Mouse (Mus musculus): ENCODE data around the gene Noct.

Noct gene

DNA sequence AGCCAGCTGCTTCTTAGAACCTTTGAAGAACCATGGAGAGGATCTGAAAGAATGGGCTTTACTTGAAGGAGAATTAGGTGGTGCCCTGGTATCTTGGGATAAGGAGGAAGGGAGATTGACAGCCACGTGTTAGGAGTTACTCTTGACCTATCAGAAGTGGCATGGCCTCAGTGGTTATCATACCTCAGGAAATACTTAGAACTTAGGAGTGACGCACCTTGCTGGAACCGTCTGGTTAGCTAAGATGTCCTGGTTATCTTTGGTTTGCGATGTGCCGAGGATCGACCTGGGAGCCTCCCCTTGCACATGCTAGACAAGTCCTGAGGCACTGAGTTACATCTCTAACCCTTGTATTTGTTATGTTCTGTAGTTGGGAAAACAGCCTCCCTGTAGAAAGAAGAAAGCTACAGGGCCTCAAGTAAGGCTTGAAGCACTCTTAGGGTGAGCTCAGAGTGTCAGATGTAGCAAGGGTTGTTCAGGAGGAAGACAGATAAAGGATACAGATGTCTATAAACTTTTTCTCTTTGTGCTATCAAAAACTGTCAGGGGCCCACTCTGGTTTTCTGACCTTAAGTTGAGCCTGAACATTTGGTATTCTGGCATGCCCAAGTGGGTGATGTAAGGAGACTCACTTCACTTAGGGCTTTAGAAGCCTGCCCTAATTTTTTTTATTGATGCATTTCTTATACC, 6.0 kb downstream of the Noct start:
- in situ Hi-C loops (cut with MboI, MseI): loop anchor here (5.0 kb wide), 1 partner anchor 137 kb away; no protein-coding TSS in a partner anchor

DNA sequence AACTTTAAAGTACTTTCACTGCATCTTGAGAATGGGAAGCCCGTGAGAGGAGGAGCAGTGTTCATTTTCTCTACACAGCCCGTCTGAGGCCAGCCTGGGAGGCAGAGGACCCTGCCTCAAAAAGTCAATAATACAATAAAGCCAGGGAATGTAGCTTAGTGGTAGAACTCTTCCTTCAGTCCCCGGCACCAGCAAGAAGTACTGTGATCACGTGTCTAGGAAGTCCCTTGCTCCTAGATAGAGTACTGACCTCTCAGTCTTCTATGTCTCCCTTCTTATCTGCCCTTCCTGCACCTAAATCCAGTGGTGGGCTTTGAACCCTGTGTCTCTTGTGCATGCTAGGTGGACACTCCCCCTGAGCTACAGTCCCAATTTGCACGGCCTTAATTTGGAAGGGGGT, 6.6 kb downstream of the Noct start:
- in situ Hi-C loops (cut with MboI, MseI): loop anchor here (5.0 kb wide), 1 partner anchor 136 kb away; no protein-coding TSS in a partner anchor

DNA sequence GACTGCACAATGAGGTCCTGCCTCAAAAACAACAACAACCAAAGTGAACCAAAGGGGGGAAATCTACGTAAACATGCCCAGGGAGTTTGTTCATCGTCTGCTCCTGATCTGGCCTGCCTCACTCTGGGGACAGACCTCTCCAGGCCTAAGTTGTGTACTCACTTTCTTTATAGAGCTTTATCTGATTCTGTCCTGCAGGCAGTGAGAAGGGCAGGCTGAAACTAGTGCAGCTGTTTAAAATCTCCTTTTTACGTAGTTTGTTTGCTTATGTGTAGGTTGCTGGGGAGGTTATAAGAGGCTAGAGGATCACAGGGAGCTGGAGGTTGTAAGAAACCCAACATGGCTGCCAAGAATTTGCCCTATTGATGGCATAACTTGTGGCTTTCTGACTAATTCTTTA, 7.3 kb downstream of the Noct start:
- in situ Hi-C loops (cut with MboI, MseI): loop anchor here (5.0 kb wide), 1 partner anchor 136 kb away; no protein-coding TSS in a partner anchor

DNA sequence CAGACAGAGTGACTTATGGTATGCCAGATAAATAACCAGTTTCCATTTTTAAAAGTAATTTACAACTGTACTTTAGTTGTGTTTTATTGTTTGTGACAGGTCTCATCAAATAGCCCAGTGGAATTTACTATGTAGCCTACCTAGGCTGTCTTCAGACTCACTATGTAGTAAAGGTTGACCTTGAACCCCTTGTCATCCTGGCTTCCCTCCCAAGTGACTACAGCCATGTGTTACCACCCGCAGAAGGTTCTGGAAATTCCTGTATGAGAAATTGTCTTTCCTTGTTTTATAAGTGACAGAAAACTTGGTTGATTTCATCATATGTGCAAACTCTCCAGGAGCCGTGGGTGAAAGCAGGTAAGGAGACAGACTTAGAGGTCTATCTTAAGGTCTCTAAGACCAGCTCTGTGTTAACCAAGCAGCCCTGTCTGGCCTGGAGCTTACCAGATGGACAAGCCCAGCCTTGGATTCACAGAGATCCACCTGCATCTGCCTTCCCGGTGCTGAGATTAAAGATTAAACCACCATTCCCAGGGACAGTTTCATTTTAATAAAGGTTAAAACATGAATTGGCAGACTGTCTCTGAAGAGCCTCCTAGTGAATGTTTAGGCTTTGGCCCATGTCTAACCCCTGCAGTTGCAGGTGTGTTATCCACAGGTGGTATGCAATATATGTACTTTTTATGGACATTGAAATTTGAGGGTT, 8.1 kb downstream of the Noct start:
- in situ Hi-C loops (cut with MboI, MseI): loop anchor here (5.0 kb wide), 1 partner anchor 135 kb away; no protein-coding TSS in a partner anchor

DNA sequence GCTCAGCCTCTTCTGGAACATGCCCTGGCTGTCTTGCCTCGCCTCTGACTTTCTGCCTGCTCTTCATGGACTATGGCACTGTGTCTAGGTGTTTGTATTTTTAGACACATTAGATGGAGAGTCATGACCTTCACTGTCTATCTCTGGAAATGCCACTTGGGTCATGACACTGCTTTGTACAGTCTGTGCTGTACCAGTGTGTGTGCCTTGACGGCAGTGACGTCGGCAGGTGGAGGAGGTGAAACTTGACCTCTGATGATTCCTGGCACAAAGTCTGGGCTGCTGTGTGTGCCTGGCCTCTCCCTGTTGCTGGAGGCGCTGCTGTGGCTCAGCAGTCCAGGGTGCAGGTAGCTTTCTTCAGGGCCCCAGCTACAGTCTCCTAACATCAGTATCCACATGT, 9.2 kb downstream of the Noct start:
- in situ Hi-C loops (cut with MboI, MseI): loop anchor here (5.0 kb wide), 1 partner anchor 134 kb away; no protein-coding TSS in a partner anchor

DNA sequence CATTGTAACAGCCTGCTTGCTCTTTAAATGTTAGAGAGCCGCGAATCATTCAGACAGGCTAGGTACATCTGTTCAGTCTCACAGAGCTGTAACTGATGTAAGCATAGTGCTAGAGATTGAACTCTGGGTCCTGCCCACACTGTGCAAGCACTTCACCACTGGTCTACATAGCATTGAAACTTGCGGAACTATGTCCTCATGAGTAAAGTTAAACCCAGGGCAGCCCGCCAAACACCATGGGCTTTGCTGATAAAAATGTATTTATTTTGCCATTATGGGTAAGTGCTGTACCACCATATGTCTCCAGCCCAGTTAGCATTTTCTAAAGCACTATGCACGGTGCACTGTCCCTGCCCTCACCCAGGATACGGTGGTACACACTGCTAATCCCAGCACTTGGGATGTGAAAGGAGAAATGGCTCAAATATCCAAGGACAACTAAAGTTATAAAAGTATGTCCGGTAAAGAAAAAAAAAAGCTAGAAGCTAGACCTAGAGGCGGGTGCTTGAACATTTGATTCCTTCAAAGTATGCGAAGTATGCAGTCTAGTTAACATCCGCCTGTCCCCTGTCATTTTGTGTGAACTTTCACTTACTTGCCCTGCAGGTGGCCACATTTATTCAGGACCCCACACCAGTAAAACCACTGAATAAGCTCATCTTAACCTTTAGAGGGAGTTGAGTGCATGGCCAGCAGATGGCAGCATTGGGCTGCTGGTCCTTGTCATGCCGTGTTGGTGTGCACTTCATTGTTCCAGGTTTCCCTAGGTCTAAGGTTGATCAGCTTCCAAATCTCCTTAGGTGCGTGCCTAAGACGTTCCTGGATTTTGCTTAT, 9.9 kb downstream of the Noct start:
- in situ Hi-C loops (cut with MboI, MseI): loop anchor here (5.0 kb wide), 1 partner anchor 133 kb away; no protein-coding TSS in a partner anchor

DNA sequence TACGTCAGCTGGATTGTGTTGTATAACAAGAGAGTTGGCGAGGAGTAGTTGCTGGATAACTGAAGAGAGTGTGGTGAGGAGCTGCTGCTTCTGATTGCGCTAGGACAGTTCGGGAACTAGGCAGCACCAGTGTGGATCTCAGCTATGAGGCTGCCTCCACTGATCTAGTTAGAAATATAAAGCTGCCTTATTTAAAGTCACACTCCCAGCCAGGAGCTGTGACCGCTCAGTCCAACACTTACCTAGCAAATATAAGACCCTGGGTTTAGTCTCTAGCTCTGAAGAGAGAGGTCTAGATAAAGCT, 10.5 kb downstream of the Noct start:
- in situ Hi-C loops (cut with MboI, MseI): loop anchor here (5.0 kb wide), 1 partner anchor 133 kb away; no protein-coding TSS in a partner anchor

DNA sequence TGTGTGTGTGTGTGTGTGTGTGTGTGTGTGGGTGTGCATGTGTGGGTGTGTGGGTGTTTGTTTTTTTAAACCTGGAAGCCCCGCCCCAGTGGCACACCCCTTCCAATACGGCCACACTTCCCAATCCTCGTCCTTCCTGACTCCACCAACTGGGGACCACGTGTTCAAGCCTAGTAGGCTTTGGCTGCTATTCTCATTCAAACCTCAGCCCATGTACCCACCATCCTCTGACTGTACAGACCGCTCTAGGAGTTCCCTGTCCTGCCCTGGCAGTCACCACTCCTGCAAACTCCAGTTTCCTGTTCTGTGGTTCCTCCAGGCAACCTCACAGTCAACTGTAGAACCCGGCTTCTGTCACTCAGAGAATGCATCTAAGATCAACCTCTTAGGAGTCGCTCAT, 14.3 kb downstream of the Noct start:
- in situ Hi-C loops (cut with MboI, MseI): no loop called here

DNA sequence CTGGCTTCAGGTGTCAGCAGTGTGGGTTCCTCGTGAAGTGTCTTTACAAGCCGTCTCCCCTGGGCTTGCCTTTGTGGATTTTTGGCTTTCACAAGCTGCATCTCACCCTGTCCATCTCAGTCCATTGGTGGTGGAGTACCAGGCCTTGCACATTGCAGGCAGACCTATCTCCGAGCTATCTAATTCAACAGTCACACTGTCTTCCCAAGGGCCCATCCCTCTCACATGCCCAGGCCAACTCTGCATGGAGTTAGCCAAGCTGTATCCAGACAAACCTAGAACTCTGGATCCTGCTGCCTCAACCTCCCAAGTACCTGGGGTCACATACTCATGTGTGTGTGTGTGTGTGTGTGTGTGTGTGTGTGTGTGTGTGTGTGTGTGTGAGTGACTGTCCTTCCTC, 15.3 kb downstream of the Noct start:
- in situ Hi-C loops (cut with MboI, MseI): no loop called here

DNA sequence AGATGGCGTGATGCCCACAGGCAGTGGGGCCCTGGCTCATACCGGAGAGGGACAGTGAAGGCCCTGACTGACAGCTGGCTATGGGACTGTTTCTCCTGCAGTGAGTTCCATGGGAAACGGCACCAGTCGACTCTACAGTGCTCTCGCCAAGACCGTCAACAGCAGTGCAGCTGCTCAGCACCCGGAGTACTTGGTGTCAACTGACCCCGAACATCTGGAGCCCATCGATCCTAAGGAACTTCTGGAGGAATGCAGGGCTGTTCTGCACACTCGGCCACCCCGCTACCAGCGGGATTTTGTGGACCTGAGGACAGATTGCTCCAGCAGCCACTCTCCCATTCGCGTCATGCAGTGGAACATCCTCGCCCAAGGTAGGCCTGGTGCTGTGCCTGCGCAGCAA, 23.5 kb downstream of the Noct start:
- in situ Hi-C loops (cut with MboI, MseI): no loop called here

DNA sequence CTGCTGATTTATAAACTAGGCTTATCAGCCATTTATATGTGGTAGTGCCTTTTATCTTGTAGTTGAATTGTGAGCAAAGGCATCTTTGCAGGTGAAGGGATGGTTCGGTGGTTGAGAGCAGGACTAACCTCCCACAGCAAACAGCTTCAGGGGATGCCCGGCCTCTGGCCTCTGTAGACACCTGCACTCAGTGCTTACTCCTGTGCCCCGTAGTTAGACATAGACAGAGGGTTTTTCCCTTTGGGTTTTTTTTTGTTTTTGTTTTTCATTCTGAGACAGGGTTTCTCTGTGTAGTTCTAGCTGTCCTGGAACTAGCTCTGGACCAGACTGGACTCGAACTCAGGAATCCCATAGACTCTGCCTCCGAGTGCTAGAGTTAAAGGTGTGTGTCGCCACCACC, 24.4 kb downstream of the Noct start:
- in situ Hi-C loops (cut with MboI, MseI): no loop called here

DNA sequence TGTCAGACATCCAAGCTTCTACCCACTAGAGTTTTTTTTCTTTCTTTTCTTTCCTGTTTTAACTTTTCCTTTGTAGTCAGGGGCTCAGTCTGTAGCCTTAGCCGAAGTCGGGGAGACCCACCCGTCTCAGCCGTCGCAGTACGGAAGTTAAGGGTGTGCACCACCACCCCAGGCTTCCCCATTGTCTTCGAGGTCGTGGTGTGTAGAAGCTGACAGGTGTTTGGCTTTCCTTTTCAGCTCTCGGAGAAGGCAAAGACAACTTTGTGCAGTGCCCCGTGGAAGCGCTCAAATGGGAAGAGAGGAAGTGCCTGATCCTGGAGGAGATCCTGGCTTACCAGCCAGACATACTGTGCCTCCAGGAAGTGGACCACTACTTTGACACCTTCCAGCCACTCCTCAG, 25.2 kb downstream of the Noct start:
- in situ Hi-C loops (cut with MboI, MseI): no loop called here

DNA sequence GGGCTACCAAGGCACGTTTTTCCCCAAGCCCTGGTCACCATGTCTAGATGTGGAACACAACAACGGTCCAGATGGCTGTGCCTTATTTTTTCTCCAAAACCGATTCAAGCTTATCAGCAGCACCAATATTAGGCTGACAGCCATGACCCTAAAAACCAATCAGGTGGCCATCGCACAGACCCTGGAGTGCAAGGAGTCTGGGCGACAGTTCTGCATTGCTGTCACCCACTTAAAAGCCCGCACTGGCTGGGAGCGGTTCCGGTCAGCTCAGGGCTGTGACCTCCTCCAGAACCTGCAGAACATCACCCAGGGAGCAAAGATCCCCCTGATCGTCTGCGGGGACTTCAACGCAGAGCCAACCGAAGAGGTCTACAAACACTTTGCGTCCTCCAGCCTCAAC, 25.6 kb downstream of the Noct start:
- in situ Hi-C loops (cut with MboI, MseI): no loop called here

DNA sequence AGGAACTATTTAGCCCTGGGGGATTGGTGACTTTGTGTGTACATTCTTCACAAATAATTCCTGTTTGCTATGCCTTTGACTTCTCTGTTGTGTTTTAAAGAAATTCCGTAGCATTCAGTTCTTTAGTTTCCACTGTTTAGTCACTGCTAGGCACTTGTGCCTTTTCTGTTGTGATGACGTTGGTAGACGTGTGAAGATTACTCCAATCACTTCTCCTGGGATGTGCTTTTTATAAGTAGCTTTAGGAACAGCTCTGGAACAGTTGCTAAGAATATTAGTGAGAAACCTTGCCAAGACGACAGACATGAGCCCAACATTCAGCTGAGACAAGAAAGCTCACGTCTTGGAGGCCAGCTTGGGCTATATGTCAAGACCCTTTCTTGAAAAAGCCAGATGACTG, 26.8 kb downstream of the Noct start:
- in situ Hi-C loops (cut with MboI, MseI): no loop called here

DNA sequence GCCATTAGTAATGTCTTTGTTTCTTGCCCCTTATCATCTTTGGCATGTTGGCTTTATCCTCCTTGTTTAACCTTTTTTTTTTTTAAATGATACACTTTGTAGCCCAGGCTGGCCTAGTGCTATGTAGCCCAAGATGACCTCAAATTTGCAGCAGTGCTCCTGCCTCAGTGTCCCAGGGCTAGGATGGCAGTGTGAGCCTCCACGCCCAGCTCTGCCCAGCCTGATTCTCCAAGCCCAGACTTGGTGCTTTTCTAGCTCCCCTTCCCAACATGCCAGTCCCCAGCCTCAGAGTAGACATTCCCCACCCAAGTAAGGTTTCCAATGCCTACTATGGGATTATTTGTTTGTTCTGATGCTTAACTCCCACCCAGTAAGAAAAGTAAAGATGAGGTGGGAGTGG, 28.0 kb downstream of the Noct start:
- in situ Hi-C loops (cut with MboI, MseI): no loop called here

DNA sequence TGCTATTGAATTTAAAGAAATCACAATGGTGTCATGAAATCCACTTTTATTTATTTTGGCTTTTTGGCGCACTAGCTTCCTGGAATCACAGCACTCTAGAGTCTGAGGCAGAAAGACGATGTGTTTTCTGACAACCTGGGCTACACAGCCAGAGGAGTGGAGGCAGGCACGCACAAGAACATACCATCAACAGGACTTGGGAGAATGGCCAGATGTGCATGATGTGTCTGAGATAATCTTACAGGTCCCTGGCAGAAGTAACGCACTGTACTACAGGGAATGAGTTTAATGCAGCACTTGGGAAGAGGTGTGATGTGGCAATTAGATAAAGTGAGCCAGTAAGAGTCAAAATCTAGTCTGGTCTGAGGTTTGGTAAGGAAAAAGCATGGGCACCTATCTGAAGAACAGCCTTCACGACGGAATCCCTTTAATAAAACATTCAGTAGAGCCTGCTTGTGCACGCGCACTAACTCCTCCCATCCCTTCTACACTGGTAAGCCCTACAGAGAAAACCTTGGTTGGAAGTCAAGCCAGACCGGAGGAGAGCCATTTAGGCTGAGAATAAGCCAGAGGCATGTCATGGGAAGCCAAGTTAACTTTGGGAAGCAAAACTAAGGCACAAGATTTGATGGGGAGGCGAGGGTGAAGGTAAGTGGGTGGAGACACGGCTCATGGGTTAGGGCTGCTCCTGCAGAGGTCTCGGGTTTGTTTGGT, 28.6 kb downstream of the Noct start:
- in situ Hi-C loops (cut with MboI, MseI): no loop called here

DNA sequence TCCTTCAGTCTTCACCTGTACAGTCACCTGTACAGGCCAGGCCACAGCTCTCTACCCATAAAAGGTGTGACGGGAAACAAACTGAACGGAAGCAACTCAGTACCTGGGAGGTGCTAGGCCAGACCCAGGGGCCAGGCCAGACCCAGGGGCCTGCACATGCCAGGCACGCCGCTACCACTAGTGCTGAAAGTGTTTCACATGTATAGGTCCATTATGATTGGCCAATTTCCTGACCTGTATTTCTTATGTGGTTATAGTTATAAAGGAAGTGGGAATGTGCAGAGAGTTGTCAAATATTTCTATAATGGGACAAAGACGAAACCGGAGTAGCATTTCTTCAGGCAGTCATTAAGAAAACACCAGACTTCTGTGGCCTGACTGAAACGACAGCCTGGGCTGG, 30.5 kb downstream of the Noct start:
- in situ Hi-C loops (cut with MboI, MseI): no loop called here

DNA sequence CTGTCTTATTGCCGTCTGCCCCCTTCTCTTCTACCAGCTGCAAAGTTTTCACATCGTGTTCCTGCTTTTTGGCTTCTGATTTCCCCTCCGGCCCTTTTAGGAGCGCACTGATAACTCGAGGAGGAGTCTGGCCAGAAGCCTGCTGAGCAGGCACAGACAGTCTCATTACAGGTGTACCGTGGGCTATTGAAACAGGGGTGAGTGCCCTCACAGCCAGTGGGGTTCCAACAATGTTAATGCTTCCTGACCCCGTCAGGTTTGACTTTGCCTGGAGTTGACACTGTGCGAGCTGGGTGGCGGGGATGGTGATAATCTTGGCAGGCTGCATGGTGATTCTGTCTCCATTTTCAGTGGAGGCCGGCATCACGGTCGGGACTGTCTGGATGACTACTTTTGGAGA, 32.2 kb downstream of the Noct start:
- in situ Hi-C loops (cut with MboI, MseI): no loop called here

DNA sequence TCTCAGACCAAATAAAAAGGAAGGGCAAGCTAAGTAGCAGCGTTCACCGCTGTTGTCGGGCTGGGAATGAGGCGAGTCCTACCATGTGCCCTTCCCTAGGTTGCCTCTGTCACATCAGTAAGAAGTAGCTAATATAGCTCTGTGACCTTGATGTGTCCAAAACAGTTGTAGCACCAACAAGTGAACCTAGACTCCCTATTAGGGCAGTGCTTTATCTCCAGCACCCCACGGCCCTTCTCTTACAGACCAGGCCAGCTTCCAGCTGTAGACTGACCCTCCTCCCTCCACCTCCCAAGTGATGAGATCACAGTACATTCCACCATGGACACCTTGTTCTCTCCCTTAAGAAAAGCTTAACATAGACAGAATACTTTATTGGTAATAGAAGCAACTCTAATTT, 33.8 kb downstream of the Noct start:
- in situ Hi-C loops (cut with MboI, MseI): no loop called here

DNA sequence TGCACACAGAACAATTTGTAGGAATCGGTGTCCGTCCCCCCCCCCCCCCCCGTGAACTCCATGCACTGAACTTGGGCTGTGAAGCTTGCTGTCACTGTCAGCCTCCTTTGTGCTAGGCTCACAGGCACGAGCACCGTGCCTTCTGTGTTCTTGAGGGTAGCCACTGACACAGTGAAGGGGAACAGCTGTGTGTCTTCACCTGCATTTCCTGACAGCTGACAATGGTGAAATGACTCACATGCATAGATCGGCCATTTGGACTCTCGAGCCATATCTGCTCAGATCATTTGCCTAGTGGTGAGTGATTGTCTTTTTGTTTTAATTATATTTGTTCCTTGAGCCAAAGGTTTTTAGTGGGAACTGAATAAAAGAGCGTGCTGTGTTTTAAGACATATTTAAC, 38.7 kb downstream of the Noct start:
- in situ Hi-C loops (cut with MboI, MseI): no loop called here

DNA sequence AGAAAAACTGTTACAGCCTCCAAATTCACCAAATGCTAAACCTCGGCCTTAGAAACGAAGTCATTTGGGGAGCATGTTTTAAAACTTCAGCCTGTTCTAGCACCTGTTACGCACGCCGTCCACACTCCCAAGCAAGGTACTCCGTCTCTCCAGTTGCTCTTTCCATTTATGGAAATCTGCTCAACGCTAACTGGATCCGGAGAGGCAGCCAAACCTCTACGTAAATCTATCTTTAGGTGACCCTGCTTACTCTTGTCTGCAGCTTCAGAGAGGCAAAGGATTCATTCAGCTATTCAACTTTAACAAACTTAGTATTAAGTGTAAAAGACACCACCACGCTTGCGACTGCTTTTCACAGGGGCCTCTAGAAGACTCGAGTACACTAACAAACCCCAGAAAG, 44.2 kb downstream of the Noct start:
- in situ Hi-C loops (cut with MboI, MseI): no loop called here
